Mouse (Mus musculus) midbrain, embryonic 10.5 days (tissue): ENCODE measurements around the gene Cdk11b. TPM values are rescaled to one million over a fixed set of nuclear protein-coding genes. Genes with fewer than 3 reads are reported as not detected.
A peak's percentile ranks its signal among the peaks of the same experiment; 100 is the strongest.

ENCODE experiments used
- DNase-seq: peaks from one replicate; pipeline ENCODE4 v3.0.0-alpha.2; 2017; ENCODE audit warnings: low spot score
- H3K27ac ChIP-seq: fragments of 300-500 bp; sonication (generic); replicated peaks from 2 replicates; pipeline ENCODE4 v1.5.1; 2016; ENCODE audit warnings: mild to moderate bottlenecking
- H3K27me3 ChIP-seq: fragments of 300-500 bp; sonication (generic); 2 replicates; pipeline ENCODE4 v1.6.1; 2016; ENCODE audit warnings: low read depth, mild to moderate bottlenecking; ENCODE audit not compliant: poor library complexity, severe bottlenecking
- H3K36me3 ChIP-seq: fragments of 300-500 bp; sonication (generic); 2 replicates; pipeline ENCODE4 v1.6.1; 2016; ENCODE audit warnings: mild to moderate bottlenecking, moderate library complexity
- H3K4me1 ChIP-seq: fragments of 300-500 bp; sonication (generic); 2 replicates; pipeline ENCODE4 v1.6.1; 2016
- H3K4me3 ChIP-seq: fragments of 300-500 bp; sonication (generic); 2 replicates; pipeline ENCODE4 v1.5.1; 2016; ENCODE audit warnings: mild to moderate bottlenecking, moderate library complexity
- H3K9me3 ChIP-seq: fragments of 300-500 bp; sonication (generic); replicated peaks from 2 replicates; pipeline ENCODE4 v1.6.1; 2016; ENCODE audit warnings: mild to moderate bottlenecking
- WGBS: fragments of 180-500 bp; shearing (Covaris S2); methylation state at CpG from one replicate; pipeline ENCODE4 v1.1.7; 2016; 5-methylcytosine and 5-hydroxymethylcytosine counted together
- polyA plus RNA-seq: library from polyadenylated mRNA; unstranded; fragments of >200 nt; fragmentation: Nextera tagmentation; extraction: Ambion mirVana; gene quantifications from 2 replicates; pipeline ENCODE4 v1.2.1, GENCODE M21; 2016

The Cdk11b gene
- 79.6 and 82.3 TPM in 2 replicates for polyA plus RNA-seq

DNA sequence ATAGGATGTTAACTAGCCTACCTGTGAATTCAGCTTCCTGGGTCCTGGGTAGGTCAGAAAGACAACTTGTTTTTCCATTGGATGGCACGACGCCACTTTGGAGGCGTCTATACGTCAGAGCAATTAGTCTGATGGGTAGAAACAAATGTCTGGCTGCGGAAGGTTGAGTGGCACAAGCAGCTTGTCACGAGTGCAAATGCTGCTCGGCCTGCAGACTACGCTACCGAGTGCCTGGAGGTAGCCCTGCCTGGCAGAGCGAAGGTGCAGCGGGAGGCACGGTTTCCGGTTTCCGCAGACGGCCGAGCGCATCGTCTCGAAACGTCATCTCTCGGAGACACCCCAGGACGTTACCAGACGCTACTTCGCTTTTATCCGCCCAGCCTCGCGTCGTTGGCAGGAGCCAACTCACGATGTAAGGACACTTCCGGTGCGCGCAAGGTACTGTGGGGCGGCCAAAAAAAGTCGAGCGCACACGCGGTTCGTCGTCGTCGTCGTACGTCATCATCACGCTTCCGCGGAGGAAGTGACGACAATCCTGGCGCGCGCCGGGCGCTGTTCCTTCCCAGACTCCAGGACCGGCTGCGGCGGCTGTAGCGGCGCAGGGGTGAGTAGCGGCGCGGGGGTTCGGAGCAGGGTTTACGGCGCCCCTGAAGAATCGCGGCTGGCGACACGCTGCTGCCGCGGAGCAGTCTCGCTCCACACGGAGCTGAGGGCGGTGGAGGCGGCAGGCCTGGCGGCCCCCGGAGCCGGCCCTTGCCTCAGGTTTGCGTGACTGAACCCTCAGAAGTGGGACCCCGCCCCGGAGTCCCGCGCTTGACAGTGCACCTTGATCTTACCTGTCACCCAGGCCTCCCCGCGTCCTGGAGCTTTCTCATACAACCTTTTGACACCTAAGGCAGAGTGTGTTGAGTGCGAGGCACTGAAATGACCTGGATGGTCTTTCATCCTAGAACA is at the start of gene Cdk11b:
Cdk11b (plus strand) TSS at position 517 of the 954 bp plus-strand sequence.
- Histone ChIP-seq H3K27ac (peak within 1 kb of the TSS; percentile 83), H3K36me3 (peaks cover 58% of the 10 kb centered on the region), H3K27me3 (no peaks in the 10 kb centered on the region), H3K4me3 (peak within 1 kb of the TSS; percentile 98), H3K9me3 (no peaks in the 10 kb centered on the region), H3K4me1 (peaks cover 18% of the 10 kb centered on the region)
- DNase-seq: peak; percentile 97
- WGBS: under 1% methylated on average over 84 of the region's 84 CpGs

DNA sequence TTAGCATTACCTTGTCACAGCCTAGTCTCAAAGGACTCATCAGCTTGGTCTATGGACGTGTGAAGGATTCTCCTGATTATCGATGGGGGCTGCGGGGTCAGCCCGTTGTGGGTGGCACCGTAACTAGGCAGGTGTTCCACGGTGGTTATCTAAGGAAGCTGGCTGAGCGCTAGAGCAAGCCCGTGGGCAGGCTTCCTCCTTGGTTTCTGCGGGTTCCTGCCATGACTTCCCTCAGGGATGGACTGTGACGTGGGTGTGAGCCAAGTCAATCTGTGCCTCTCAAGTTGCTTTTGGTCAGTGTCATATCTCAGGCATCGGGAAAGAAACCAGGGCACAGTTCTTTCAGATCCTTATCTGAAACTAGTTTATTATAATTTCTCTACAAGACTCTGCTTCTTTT is 49.7 kb upstream of the Cdk11b start:
- 92% methylated on average over 11 of the region's 11 CpGs for WGBS
- no peak for DNase-seq
- Histone ChIP-seq H3K4me3 (no peak overlapping the region), H3K27me3 (no peaks in the 10 kb centered on the region), H3K4me1 (peaks cover 5% of the 10 kb centered on the region; the same call in 1 of the 2 replicates), H3K36me3 (peaks cover 47% of the 10 kb centered on the region), H3K9me3 (no peaks in the 10 kb centered on the region), H3K27ac (no peak overlapping the region)

GRCm38 (mm10) chr4:155575521-155575920 is 49.1 kb upstream of the Cdk11b start:
- 91% methylated on average over 8 of the region's 8 CpGs for WGBS
- Histone ChIP-seq H3K36me3 (peaks cover 47% of the 10 kb centered on the region), H3K4me3 (no peak overlapping the region), H3K9me3 (no peaks in the 10 kb centered on the region), H3K27me3 (no peaks in the 10 kb centered on the region), H3K27ac (no peak overlapping the region), H3K4me1 (peaks cover 5% of the 10 kb centered on the region; the same call in 1 of the 2 replicates)
- no peak for DNase-seq

GRCm38 (mm10) chr4:155577132-155577531 is 47.5 kb upstream of the Cdk11b start:
- no peak for DNase-seq
- Histone ChIP-seq H3K9me3 (no peaks in the 10 kb centered on the region), H3K36me3 (peaks cover 57% of the 10 kb centered on the region), H3K27ac (no peak overlapping the region), H3K4me1 (no peaks in the 10 kb centered on the region), H3K27me3 (no peaks in the 10 kb centered on the region), H3K4me3 (no peak overlapping the region)
- WGBS: 93% methylated on average over 9 of the region's 9 CpGs

- no peaks in the 10 kb centered on the region for H3K9me3 ChIP-seq
- H3K4me1 ChIP-seq: no peaks in the 10 kb centered on the region
- H3K36me3 ChIP-seq: peaks cover 64% of the 10 kb centered on the region
- H3K27ac ChIP-seq: no peak overlapping the region
- no peak overlapping the region for H3K4me3 ChIP-seq
- DNase-seq: no peak
- no peaks in the 10 kb centered on the region for H3K27me3 ChIP-seq
- 91% methylated on average over 5 of the region's 5 CpGs for WGBS
These were observed 46.9 kb upstream of the Cdk11b start for GRCm38 (mm10) chr4:155577741-155578140.

DNA sequence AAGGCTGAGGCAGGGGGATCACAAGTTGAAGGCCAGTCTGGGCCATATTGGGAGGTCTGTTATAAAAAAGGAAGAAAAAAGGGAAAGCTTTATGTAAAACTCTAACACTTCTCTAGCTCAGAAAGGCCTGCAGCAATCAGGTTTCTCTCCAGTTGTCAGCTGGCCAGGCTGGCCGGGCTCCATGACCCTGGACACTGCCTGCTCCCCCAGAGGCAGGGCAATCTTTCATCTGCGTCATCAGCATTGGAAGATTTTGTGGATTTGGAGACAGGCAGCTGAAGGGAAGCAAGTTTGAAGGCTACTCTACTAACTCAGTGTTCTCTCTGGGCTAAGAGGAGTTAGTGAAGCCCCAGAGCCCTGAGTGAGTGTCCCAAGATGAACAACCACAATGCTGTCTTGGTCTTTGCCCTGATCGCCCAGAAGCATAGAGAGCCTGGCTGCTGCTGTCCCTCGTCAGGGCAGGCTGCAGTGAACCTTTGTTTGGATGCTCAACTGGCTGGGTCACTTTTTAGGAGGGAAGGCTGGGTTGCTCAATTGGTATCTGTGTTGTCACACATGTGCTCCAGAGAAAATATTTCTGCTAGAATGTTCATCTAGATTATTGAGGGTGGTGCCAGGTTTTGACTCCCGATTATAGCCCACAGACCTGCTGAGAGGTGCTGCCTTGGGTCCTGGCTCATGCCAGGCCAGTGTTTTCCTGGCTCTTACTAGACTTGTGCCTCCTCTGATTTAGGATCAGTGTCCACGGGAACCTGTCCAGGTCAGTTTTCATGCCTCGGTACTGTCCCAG is 46.1 kb upstream of the Cdk11b start:
- no peak for DNase-seq

DNA sequence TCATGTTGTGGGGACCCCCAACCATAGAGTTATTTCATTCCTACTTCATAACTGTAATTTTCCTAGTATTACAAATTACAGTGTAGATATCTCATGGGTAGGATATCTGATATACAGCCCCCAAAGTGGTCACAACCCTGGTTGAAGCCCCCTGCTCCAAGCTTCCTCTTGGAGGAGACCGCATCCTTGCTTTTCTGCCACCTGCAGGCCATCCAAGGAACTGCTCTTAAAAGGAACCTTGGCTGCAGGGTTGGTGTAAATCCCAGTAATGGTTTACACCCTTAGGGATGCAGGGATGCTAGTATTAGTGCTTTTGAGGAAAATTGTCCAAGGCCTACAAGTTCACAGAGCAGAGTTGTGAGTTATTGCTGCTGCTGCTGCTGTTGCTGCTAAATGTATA is 44.2 kb upstream of the Cdk11b start:
- Histone ChIP-seq H3K27ac (no peak overlapping the region), H3K27me3 (no peaks in the 10 kb centered on the region), H3K4me3 (no peak overlapping the region), H3K4me1 (no peaks in the 10 kb centered on the region), H3K9me3 (no peaks in the 10 kb centered on the region), H3K36me3 (peaks cover 83% of the 10 kb centered on the region)
- 32% methylated on average over 1 of the region's 1 CpGs for WGBS
- DNase-seq: peak; percentile 52

More for the DNA sequence above, 46.1 kb upstream of the Cdk11b start:
- Histone ChIP-seq H3K27me3 (no peaks in the 10 kb centered on the region), H3K27ac (no peak overlapping the region), H3K9me3 (no peaks in the 10 kb centered on the region), H3K4me3 (no peak overlapping the region), H3K36me3 (peaks cover 69% of the 10 kb centered on the region), H3K4me1 (no peaks in the 10 kb centered on the region)
- WGBS: 94% methylated on average over 7 of the region's 7 CpGs

DNA sequence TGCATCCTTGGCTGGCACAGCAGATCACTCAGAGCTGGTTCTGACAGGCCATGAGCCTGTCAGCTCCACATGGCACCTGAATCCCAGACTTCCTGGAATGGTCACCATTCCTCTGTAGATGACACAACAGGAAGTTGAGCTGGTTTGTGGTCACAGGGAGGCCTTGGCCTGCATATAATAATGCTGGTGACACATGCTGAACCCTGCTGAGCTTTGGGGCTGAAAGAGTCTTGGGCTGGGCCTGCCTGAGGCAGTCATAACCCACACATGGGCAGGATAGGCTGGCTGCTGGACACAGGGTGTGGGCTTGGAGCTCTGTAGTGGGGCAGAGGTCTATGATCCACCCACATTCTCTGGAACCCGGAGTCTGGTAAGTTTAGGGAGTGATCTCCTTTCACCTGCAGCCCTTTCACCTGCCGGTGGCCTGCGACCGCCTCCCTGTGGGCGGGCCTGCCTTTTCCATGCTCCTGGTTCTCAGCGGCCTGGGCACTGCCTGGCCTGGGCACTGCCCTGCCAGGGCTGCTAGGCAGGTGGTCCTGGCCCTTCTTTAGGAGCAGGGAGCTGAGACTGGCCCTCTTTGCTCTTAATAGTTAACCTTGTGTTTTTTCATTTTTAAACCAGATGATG is 42.3 kb upstream of the Cdk11b start:
- no peaks in the 10 kb centered on the region for H3K27me3 ChIP-seq
- no peak for DNase-seq
- no peak overlapping the region for H3K4me3 ChIP-seq
- WGBS: 92% methylated on average over 6 of the region's 6 CpGs
- no peak overlapping the region for H3K27ac ChIP-seq
- no peaks in the 10 kb centered on the region for H3K9me3 ChIP-seq
- peaks cover 84% of the 10 kb centered on the region for H3K36me3 ChIP-seq
- H3K4me1 ChIP-seq: no peaks in the 10 kb centered on the region

DNA sequence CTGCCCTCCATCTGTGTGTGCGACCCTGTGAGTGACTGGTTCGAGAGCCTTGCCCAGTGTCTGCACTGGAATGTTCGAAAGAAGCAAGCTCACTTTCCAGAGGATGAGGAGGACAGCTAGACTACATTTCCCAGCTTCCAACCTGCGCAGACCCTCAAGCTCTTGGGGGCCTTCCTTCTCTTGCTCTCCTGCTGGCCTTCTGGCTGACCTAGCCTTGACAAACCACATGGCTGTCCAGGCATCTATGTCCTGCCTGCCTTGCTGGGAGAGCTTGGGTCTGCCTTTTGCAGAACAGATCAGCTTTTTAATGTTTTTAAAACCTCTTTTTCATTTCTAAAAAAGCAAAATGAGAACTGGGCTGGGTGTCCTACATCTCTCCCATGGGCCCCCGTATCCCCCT is 35.3 kb upstream of the Cdk11b start:
- 92% methylated on average over 5 of the region's 5 CpGs for WGBS
- Histone ChIP-seq H3K27ac (no peak overlapping the region), H3K4me3 (no peak overlapping the region), H3K36me3 (peaks cover 63% of the 10 kb centered on the region), H3K27me3 (no peaks in the 10 kb centered on the region), H3K4me1 (no peaks in the 10 kb centered on the region), H3K9me3 (no peaks in the 10 kb centered on the region)
- no peak for DNase-seq

DNA sequence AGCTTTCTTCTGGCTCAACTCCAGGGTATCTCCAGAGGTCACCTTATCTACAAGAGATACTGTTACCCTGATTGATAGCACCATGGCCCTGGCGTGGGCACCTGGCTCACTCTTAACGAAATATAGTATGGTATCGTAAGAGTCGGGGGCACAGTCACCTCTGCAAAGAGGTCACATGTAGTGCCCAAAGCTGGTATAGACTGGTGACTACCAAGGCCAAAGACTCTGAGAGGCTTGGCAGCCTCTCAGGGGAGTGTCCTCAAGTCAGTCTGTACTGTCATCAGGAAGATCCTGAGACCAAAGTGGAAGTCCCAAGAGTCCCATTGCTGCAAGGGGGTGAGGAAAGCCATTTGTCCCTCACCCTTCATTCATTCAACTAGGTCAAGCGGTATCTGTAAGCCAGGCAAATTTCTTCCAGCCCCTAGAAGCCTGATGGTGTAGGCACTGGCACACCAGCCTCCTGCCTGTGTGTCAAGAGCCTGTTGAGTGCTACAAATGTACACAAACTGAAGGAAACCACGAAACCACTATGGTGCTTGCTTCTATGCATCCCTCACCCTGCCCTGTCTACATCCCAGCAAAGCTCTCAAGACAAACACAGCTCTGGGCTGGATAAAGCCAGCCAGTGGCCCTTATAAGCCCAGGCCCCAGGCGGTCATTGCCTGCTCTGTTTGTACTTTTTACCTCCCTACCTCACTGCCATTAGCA is 33.5 kb upstream of the Cdk11b start:
- H3K4me3 ChIP-seq: no peak overlapping the region
- H3K27ac ChIP-seq: no peak overlapping the region
- WGBS: 84% methylated on average over 7 of the region's 7 CpGs
- H3K36me3 ChIP-seq: peaks cover 45% of the 10 kb centered on the region
- H3K4me1 ChIP-seq: no peaks in the 10 kb centered on the region
- H3K27me3 ChIP-seq: no peaks in the 10 kb centered on the region
- H3K9me3 ChIP-seq: no peaks in the 10 kb centered on the region
- no peak for DNase-seq

DNA sequence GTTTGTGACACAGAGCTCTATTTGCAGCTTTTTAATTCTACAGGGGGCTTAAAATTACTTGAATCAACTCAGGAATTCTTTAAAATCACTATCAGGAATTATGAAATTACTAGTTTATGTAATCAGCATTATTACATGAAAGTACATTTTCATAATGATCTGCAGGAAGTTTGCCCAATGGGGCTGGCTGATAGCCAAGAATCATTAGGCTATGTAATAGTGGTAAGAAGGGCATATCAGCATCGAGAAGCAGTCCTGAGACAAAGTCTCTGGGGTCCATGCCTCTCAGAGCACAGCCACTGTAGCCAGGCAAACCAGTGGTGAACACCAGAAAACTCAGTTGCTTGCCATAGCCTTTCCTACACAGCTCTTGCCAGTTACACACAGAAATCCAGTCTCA is 30.9 kb upstream of the Cdk11b start:
- no peak overlapping the region for H3K27ac ChIP-seq
- H3K4me3 ChIP-seq: no peak overlapping the region
- H3K4me1 ChIP-seq: no peaks in the 10 kb centered on the region
- H3K36me3 ChIP-seq: peaks cover 19% of the 10 kb centered on the region
- DNase-seq: no peak
- WGBS: 89% methylated on average over 1 of the region's 1 CpGs
- H3K9me3 ChIP-seq: 0 out of 2 replicates have a peak, but pooled peaks cover 2% of the 10 kb centered on the region
- no peaks in the 10 kb centered on the region for H3K27me3 ChIP-seq

- H3K36me3 ChIP-seq: no peaks in the 10 kb centered on the region
- no peak for DNase-seq
- peaks cover 2% of the 10 kb centered on the region for H3K4me1 ChIP-seq
- 0 out of 2 replicates have a peak, but pooled peaks cover 2% of the 10 kb centered on the region for H3K9me3 ChIP-seq
- H3K27ac ChIP-seq: no peak overlapping the region
- 89% methylated on average over 3 of the region's 3 CpGs for WGBS
- no peaks in the 10 kb centered on the region for H3K27me3 ChIP-seq
- no peak overlapping the region for H3K4me3 ChIP-seq
These were observed 28.9 kb upstream of the Cdk11b start for GRCm38 (mm10) chr4:155595777-155596176.
